Mouse (Mus musculus): ENCODE data around the gene Olfr1387. TPM values are rescaled to one million over a fixed set of nuclear protein-coding genes. Genes with fewer than 3 reads are reported as not detected.
"Not testable (repeated sequence)": the region's sequence is repeated elsewhere in the genome, so short reads cannot be mapped to it uniquely, and the experiment has no call there.

Olfr1387 gene
- polyA plus RNA-seq (2012; ENCODE audit: insufficient read depth, insufficient read length, low replicate concordance, missing spikeins): not detected in 2 replicates

DNA sequence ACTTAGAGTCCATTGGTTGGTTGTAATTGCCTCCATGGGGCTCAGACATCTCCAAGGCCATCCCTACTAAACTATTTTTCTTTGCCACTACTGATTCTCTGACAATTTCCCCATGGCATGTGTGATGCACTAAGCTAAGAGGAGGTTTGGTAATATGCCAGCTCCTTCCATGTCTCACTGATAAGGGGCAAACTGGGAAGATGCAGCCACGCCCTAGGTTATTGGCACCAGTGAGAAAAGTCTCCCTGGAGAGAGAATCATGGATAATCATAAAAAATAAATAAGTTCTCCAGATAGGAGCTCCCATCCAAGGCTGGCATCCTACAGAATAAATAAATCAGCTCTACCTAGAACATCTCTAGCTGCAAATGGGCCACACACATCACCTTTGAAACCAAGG is at the start of gene Olfr1387:
Gene Olfr1387 (plus strand): TSS at position 301 of the 400 bp plus-strand sequence.
- TF ChIP-seq CTCF (IDR thresholded peaks at IDR 0.05; ENCODE audit: insufficient read depth, low read depth, low read length) (no peak), POLR2A (IDR thresholded peaks at IDR 0.05; ENCODE audit: insufficient read depth, low read depth, low read length) (no peak)

DNA sequence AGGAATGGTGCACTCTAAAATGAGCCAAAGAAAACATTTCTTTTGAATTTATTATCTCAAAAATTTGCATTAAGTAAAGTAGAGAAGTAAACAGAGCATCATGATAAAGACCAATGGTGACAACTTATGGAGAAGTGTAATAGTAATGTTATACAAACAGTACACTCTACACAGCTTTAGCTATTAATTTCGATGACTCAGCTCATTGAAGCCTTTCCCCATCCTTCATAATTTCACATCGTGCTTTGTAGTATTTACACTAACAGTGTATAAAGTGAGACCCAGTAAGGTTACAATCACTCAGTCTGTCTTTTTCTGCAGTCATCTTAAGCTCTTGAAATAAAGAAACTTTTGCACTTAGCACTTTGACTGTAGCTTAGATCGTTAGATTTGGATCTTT is 48.4 kb upstream of the Olfr1387 start:
- 80% methylated on average over 3 of the region's 3 CpGs for WGBS
- H3K4me1 ChIP-seq (ENCODE audit: control insufficient read depth, insufficient read depth, low read length): no peaks in the 10 kb centered on the region
- H3K4me3 ChIP-seq (ENCODE audit: insufficient read depth, low read depth, low read length): no peak overlapping the region
- H3K27ac ChIP-seq (ENCODE audit: insufficient read depth, low read depth, low read length): no peak overlapping the region
- TF ChIP-seq POLR2A (IDR thresholded peaks at IDR 0.05; ENCODE audit: insufficient read depth, low read depth, low read length) (no peak), CTCF (IDR thresholded peaks at IDR 0.05; ENCODE audit: insufficient read depth, low read depth, low read length) (no peak)

More for the DNA sequence above, at the start of gene Olfr1387:
- Histone ChIP-seq H3K4me3 (ENCODE audit: insufficient read depth, low read depth, low read length) (no peak within 1 kb of the TSS), H3K4me1 (ENCODE audit: control insufficient read depth, insufficient read depth, low read length) (no peaks in the 10 kb centered on the region), H3K27ac (ENCODE audit: insufficient read depth, low read depth, low read length) (no peak within 1 kb of the TSS)
- 78% methylated on average over 1 of the region's 1 CpGs for WGBS

DNA sequence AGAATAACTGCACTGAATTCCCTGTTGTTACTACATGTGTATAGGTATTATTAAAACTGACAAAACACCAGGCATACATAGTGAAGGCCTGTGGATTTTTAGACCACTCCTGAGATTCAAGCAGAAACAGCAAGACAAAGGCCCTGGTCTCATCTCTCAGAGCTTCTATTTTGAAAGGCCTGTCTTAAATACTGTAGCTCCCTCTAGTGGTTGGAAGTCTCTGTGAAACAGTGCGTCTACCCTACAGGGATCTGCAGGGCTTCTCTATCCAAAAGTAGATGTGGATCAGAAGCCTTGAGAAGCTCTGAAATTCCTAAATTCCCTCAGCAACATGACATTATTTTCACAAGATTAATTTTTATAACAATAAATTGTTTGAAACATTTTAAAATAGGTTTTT is 44.6 kb upstream of the Olfr1387 start:
- no peak overlapping the region for H3K4me3 ChIP-seq (ENCODE audit: insufficient read depth, low read depth, low read length)
- no peak overlapping the region for H3K27ac ChIP-seq (ENCODE audit: insufficient read depth, low read depth, low read length)
- TF ChIP-seq POLR2A (IDR thresholded peaks at IDR 0.05; ENCODE audit: insufficient read depth, low read depth, low read length) (no peak), CTCF (IDR thresholded peaks at IDR 0.05; ENCODE audit: insufficient read depth, low read depth, low read length) (no peak)
- 42% methylated on average over 1 of the region's 1 CpGs for WGBS
- H3K4me1 ChIP-seq (ENCODE audit: control insufficient read depth, insufficient read depth, low read length): no peaks in the 10 kb centered on the region

DNA sequence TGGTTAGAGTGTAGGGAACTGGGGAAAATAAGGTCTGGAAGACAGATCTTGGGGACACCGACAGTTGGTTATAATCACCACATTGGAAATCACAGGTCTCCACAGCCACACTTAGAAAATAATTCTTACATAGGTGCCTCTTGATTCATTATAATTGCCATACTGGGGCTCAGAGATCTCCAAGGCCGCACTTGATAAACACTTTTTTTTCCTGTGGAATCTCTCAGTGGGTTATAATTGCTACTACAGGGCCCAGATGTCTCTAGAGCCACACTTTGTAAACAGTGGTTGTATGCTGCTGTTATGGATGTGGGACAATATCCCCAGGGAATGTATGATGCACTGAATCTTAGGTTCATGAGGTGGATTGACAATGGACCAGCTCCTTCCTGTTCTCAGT is 32.4 kb upstream of the Olfr1387 start, which contains the start of gene Olfr1389:
Gene Olfr1389 (plus strand): TSS at position 301 of the 400 bp plus-strand sequence.
- no peak within 1 kb of the TSS for H3K27ac ChIP-seq (ENCODE audit: insufficient read depth, low read depth, low read length)

DNA sequence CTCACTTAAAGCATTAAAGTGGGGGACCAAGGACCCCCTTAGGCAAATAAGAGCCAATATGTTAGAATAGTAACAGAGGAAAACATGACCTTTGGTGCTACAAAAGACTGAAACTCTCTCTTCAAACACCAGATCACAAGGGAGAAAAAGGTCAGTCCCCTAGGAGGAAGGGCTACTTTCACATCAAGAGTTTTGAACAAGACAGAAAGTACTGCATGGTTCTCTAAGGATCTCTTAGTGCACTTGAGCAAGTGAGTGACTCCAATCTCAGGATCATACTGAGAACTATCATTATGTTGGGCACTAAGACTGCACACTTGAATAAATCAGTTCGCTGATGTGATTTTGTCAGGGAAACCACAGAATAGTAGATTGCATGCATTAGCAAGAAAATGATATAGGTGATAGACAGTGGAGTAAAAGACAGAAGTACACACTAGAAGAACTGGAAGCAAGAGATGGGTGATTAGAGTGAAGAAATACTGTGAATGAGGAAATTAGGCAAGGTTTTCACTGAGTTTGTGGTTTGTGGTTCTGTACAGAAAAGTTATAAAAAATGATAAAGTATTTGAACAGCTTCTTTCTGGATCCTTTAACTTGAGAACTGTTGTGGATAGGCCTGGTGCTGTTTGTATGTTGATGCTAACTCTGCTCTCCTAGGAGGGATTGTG is 29.8 kb upstream of the Olfr1387 start:
- TF ChIP-seq CTCF (IDR thresholded peaks at IDR 0.05; ENCODE audit: insufficient read depth, low read depth, low read length) (no peak), POLR2A (IDR thresholded peaks at IDR 0.05; ENCODE audit: insufficient read depth, low read depth, low read length) (no peak)
- no peak overlapping the region for H3K27ac ChIP-seq (ENCODE audit: insufficient read depth, low read depth, low read length)
- no peaks in the 10 kb centered on the region for H3K4me1 ChIP-seq (ENCODE audit: control insufficient read depth, insufficient read depth, low read length)
- WGBS: 72% methylated on average over 1 of the region's 1 CpGs
- no peak overlapping the region for H3K4me3 ChIP-seq (ENCODE audit: insufficient read depth, low read depth, low read length)

More for the DNA sequence above, 32.4 kb upstream of the Olfr1387 start, which contains the start of gene Olfr1389:
- TF ChIP-seq POLR2A (IDR thresholded peaks at IDR 0.05; ENCODE audit: insufficient read depth, low read depth, low read length) (no peak), CTCF (IDR thresholded peaks at IDR 0.05; ENCODE audit: insufficient read depth, low read depth, low read length) (no peak)
- Histone ChIP-seq H3K4me3 (ENCODE audit: insufficient read depth, low read depth, low read length) (no peak within 1 kb of the TSS), H3K4me1 (ENCODE audit: control insufficient read depth, insufficient read depth, low read length) (no peaks in the 10 kb centered on the region)
- WGBS: 89% methylated on average over 2 of the region's 2 CpGs

DNA sequence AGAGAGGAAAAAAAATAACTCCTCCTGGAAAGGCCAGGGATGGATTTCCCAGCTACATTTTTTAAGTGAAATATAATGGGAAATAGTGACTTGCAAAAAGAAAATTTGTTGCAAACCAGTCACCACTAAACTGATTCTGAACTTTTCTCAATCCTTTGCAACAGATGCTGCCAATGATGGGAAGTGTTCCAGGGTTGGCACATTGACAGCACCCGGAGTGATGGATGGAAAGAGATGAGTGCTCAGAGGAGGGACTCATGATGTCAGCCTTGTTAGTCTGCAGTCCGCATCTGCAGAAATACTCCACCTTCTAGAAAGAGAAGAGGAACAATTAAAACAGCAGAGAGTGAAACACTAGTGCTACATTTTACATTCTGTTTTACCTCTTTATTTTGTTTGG is 25.5 kb upstream of the Olfr1387 start:
- no peak overlapping the region for H3K4me3 ChIP-seq (ENCODE audit: insufficient read depth, low read depth, low read length)
- no peaks in the 10 kb centered on the region for H3K4me1 ChIP-seq (ENCODE audit: control insufficient read depth, insufficient read depth, low read length)
- TF ChIP-seq POLR2A (IDR thresholded peaks at IDR 0.05; ENCODE audit: insufficient read depth, low read depth, low read length) (no peak), CTCF (IDR thresholded peaks at IDR 0.05; ENCODE audit: insufficient read depth, low read depth, low read length) (no peak)
- H3K27ac ChIP-seq (ENCODE audit: insufficient read depth, low read depth, low read length): no peak overlapping the region
- WGBS: 48% methylated on average over 2 of the region's 2 CpGs

DNA sequence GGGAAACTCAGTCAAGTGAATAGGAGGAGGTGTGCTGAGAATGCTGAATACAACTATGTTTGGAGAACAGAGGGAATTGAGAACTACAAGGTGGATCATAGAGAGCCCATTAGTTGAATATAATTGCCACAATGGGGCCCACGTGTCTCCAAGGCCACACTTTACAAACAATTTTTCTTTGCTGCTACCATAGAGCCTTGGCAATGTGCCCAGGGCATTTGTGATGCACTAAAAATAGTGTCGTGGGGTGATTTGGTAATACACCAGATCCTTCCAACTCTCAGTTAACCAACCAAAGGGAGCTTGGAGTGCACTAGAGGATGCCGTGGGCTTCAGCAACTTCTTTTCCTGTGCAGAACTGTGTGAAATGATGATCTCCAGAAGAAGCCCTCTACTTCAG is 18.7 kb upstream of the Olfr1387 start, which contains the start of gene Olfr1388:
Gene Olfr1388 (plus strand): TSS at position 214 of the 400 bp plus-strand sequence.
- Histone ChIP-seq H3K4me3 (ENCODE audit: insufficient read depth, low read depth, low read length) (no peak within 1 kb of the TSS), H3K27ac (ENCODE audit: insufficient read depth, low read depth, low read length) (no peak within 1 kb of the TSS), H3K4me1 (ENCODE audit: control insufficient read depth, insufficient read depth, low read length) (no peaks in the 10 kb centered on the region)
- TF ChIP-seq POLR2A (IDR thresholded peaks at IDR 0.05; ENCODE audit: insufficient read depth, low read depth, low read length): no peak
- TF ChIP-seq CTCF (IDR thresholded peaks at IDR 0.05; ENCODE audit: insufficient read depth, low read depth, low read length): no peak
- 25% methylated on average over 3 of the region's 3 CpGs for WGBS

DNA sequence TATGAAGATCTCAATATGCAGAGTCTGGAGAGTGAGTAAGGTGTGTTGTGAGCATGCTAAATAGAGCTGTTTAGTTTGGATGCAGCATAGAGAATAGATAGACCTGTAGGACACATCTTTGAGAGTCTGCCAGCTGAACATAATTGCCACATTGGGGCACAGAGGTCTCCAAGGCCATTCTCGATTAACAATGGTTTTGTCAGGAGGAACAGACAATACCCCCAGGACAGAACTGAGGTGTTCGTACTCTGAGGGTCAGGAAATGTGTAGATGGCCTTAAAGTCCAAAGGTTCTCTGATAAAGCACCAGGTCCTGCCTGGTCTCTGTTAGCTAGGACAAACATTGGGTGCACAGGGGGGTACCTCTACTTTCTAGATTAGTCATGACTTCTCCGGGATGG is 9.6 kb downstream of the Olfr1387 start, which contains the start of gene Olfr1386:
Gene Olfr1386 (plus strand): TSS at position 301 of the 400 bp plus-strand sequence.
- not testable (repeated sequence) for H3K27ac ChIP-seq (ENCODE audit: insufficient read depth, low read depth, low read length); H3K4me1 ChIP-seq (ENCODE audit: control insufficient read depth, insufficient read depth, low read length); H3K4me3 ChIP-seq (ENCODE audit: insufficient read depth, low read depth, low read length)
- WGBS: 76% methylated on average over 3 of the region's 3 CpGs

DNA sequence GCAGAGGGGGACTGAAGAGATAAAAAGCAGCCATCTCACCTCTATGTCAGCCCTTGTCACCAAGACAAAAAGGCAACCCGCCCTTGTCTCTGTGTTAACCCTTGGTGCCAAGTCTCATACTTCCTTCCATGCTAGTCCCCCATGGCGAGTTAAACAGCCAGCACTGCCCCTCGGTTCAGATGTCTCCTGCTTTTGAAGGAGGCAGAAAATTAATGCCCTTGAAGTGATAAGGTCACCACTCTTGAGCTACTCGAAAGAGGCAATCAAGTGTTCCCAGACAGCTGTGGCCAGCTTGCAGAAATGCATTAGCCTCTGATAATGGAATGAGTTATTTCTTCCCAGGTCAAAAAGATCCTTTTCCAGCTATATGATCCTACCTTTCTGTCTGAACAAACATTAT is 30.8 kb downstream of the Olfr1387 start:
- TF ChIP-seq POLR2A (IDR thresholded peaks at IDR 0.05; ENCODE audit: insufficient read depth, low read depth, low read length): no peak
- H3K4me1 ChIP-seq (ENCODE audit: control insufficient read depth, insufficient read depth, low read length): no peaks in the 10 kb centered on the region
- H3K27ac ChIP-seq (ENCODE audit: insufficient read depth, low read depth, low read length): no peak overlapping the region
- no peak overlapping the region for H3K4me3 ChIP-seq (ENCODE audit: insufficient read depth, low read depth, low read length)
- 77% methylated on average over 4 of the region's 4 CpGs for WGBS

DNA sequence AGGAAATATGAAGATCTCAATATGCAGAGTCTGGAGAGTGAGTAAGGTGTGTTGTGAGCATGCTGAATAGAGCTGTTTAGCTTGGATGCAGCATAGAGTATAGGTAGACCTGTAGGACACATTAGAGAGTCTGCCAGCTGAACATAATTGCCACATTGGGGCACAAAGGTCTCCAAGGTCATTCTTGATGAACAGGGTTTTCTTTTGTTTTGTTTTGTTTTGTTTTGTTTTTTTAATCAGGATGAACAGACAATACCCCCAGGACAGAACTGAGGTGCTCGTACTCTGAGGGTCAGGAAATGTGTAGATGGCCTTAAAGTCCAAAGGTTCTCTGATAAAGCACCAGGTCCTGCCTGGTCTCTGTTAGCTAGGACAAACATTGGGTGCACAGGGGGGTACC is 33.6 kb downstream of the Olfr1387 start, which contains the start of gene Olfr1385:
Gene Olfr1385 (plus strand): TSS at position 301 of the 400 bp plus-strand sequence.
- not testable (repeated sequence) for H3K4me3 ChIP-seq (ENCODE audit: insufficient read depth, low read depth, low read length); H3K27ac ChIP-seq (ENCODE audit: insufficient read depth, low read depth, low read length); H3K4me1 ChIP-seq (ENCODE audit: control insufficient read depth, insufficient read depth, low read length)
- 83% methylated on average over 1 of the region's 1 CpGs for WGBS

Other genes starting within 250 kb of the Olfr1387 start
- 578 TPM in 1 of 2 replicates, not detected in the other for gene Mgat1, start 211.2 kb upstream of the Olfr1387 start, polyA plus RNA-seq (2012; ENCODE audit: insufficient read depth, insufficient read length, low replicate concordance, missing spikeins)
- gene Olfr1393, start 177.0 kb upstream of the Olfr1387 start, polyA plus RNA-seq (2012; ENCODE audit: insufficient read depth, insufficient read length, low replicate concordance, missing spikeins): not detected in 2 replicates
- not detected in 2 replicates for gene Olfr1392, start 170.1 kb upstream of the Olfr1387 start, polyA plus RNA-seq (2012; ENCODE audit: insufficient read depth, insufficient read length, low replicate concordance, missing spikeins)
- gene Olfr10, start 150.6 kb upstream of the Olfr1387 start, polyA plus RNA-seq (2012; ENCODE audit: insufficient read depth, insufficient read length, low replicate concordance, missing spikeins): not detected in 2 replicates
- not detected in 2 replicates for gene Olfr1391, start 132.6 kb upstream of the Olfr1387 start, polyA plus RNA-seq (2012; ENCODE audit: insufficient read depth, insufficient read length, low replicate concordance, missing spikeins)
- gene Olfr1390, start 120.2 kb upstream of the Olfr1387 start, polyA plus RNA-seq (2012; ENCODE audit: insufficient read depth, insufficient read length, low replicate concordance, missing spikeins): not detected in 2 replicates
- not detected in 2 replicates for gene Olfr1389, start 32.3 kb upstream of the Olfr1387 start, polyA plus RNA-seq (2012; ENCODE audit: insufficient read depth, insufficient read length, low replicate concordance, missing spikeins)
- gene Olfr1388, start 18.7 kb upstream of the Olfr1387 start, polyA plus RNA-seq (2012; ENCODE audit: insufficient read depth, insufficient read length, low replicate concordance, missing spikeins): not detected in 2 replicates
- not detected in 2 replicates for gene Olfr1386, start 9.7 kb downstream of the Olfr1387 start, polyA plus RNA-seq (2012; ENCODE audit: insufficient read depth, insufficient read length, low replicate concordance, missing spikeins)
- gene Olfr1385, start 33.7 kb downstream of the Olfr1387 start, polyA plus RNA-seq (2012; ENCODE audit: insufficient read depth, insufficient read length, low replicate concordance, missing spikeins): not detected in 2 replicates
- not detected in 2 replicates for gene Olfr1384, start 51.4 kb downstream of the Olfr1387 start, polyA plus RNA-seq (2012; ENCODE audit: insufficient read depth, insufficient read length, low replicate concordance, missing spikeins)
- not detected in 2 replicates for gene Olfr1383, start 64.3 kb downstream of the Olfr1387 start, polyA plus RNA-seq (2012; ENCODE audit: insufficient read depth, insufficient read length, low replicate concordance, missing spikeins)
- gene Olfr1382, start 72.9 kb downstream of the Olfr1387 start, polyA plus RNA-seq (2012; ENCODE audit: insufficient read depth, insufficient read length, low replicate concordance, missing spikeins): not detected in 2 replicates
- gene Olfr1381, start 88.1 kb downstream of the Olfr1387 start, polyA plus RNA-seq (2012; ENCODE audit: insufficient read depth, insufficient read length, low replicate concordance, missing spikeins): not detected in 2 replicates
- not detected in 2 replicates for gene Olfr1380, start 101.5 kb downstream of the Olfr1387 start, polyA plus RNA-seq (2012; ENCODE audit: insufficient read depth, insufficient read length, low replicate concordance, missing spikeins)
- not detected in 2 replicates for gene Flt4, start 153.9 kb downstream of the Olfr1387 start, polyA plus RNA-seq (2012; ENCODE audit: insufficient read depth, insufficient read length, low replicate concordance, missing spikeins)
- gene Scgb3a1, start 208.3 kb downstream of the Olfr1387 start, polyA plus RNA-seq (2012; ENCODE audit: insufficient read depth, insufficient read length, low replicate concordance, missing spikeins): not detected in 2 replicates

Measured in olfactory bulb, adult 2 months (tissue).